Mouse (Mus musculus) intestine, embryonic 14.5 days (tissue): ENCODE measurements around the gene En2. TPM values are rescaled to one million over a fixed set of nuclear protein-coding genes. Genes with fewer than 3 reads are reported as not detected.

Experiments
- ATAC-seq: fragments of 200-750 bp; cut with Nextera tagmentation; replicated peaks from 2 replicates; pipeline ENCODE4 v1.8.0; 2017; ENCODE audit warnings: low read depth, moderate number of reproducible peaks, moderate TSS enrichment, moderate library complexity; ENCODE audit not compliant: low FRiP score, low TSS enrichment
- DNase-seq: peaks from one replicate; pipeline ENCODE4 v3.0.0-alpha.2; 2018; ENCODE audit warnings: low spot score
- H3K27ac ChIP-seq: fragments of 300-500 bp; sonication (generic); 2 replicates; pipeline ENCODE4 v1.5.1; 2014; ENCODE audit warnings: low read depth, mild to moderate bottlenecking, control low read depth
- H3K27me3 ChIP-seq: fragments of 300-500 bp; sonication (generic); replicated peaks from 2 replicates; pipeline ENCODE4 v1.6.1; 2014; ENCODE audit warnings: low read length, control low read depth; ENCODE audit not compliant: control insufficient read depth, insufficient read depth
- H3K36me3 ChIP-seq: fragments of 300-500 bp; sonication (generic); 2 replicates; pipeline ENCODE4 v1.6.1; 2014; ENCODE audit warnings: low read length, control low read depth; ENCODE audit not compliant: control insufficient read depth, insufficient read depth
- H3K4me1 ChIP-seq: fragments of 300-500 bp; sonication (generic); replicated peaks from 2 replicates; pipeline ENCODE4 v1.6.1; 2014; ENCODE audit warnings: low read length, control low read depth, mixed read lengths; ENCODE audit not compliant: control insufficient read depth, insufficient read depth
- H3K4me2 ChIP-seq: fragments of 300-500 bp; sonication (generic); 2 replicates; pipeline ENCODE4 v1.6.1; 2014; ENCODE audit warnings: low read length
- H3K4me3 ChIP-seq: fragments of 300-500 bp; sonication (generic); 2 replicates; pipeline ENCODE4 v1.5.1; 2014; ENCODE audit warnings: low read depth, low read length, control low read depth, mixed read lengths
- H3K9ac ChIP-seq: fragments of 300-500 bp; sonication (generic); 2 replicates; pipeline ENCODE4 v1.6.1; 2014; ENCODE audit warnings: mild to moderate bottlenecking, low read length
- H3K9me3 ChIP-seq: fragments of 300-500 bp; sonication (generic); 2 replicates; pipeline ENCODE4 v1.6.1; 2016; ENCODE audit warnings: low read length, control low read depth; ENCODE audit not compliant: control insufficient read depth
- WGBS: fragments of 180-500 bp; shearing (Covaris S2); extraction: QIAGEN DNeasy Blood & Tissue Kit; methylation state at CpG from one replicate; pipeline ENCODE4 v1.1.7; 2014; 5-methylcytosine and 5-hydroxymethylcytosine counted together
- polyA plus RNA-seq: library from polyadenylated mRNA; unstranded; fragments of >200 nt; fragmentation: Nextera tagmentation; extraction: Ambion mirVana; gene quantifications from 2 replicates; pipeline ENCODE4 v1.2.1, GENCODE M21; 2014

En2 gene
- polyA plus RNA-seq, 1 experiment from 2014 or later: not detected

DNA sequence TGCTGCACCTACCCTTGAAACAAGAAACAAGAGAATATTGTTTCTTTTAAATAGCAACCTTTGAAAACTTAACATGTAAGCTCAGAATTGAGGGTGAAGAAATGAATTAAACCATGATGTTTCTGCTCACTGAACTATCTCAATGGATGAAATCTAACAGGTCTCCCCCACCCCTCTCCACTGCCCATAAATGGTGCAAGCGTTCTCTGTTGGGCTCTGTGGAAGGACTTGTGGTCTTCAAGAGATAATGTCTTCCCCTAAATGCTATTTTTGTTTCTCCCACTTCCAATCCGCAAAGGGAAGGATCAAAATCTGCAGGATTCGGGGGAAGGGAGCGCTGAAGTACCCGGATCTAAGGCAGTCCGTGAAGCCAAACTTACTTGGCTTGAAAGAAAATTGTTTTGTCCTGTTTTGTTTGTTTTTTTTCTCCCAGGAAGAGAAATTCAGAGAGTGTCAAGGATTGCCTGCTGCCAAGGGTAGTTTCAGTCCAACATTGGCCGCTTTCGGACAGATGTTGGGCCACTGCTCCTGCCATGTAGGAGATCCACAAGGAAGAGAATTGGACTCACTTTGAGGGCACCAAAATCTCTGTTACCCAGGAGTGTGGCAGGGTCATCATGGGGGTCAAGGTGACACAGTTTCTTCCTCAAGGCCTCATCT, 6.9 kb downstream of the En2 start:
- no peak overlapping the region for H3K27ac ChIP-seq
- peaks cover 98% of the 10 kb centered on the region for H3K27me3 ChIP-seq
- H3K9me3 ChIP-seq: no peaks in the 10 kb centered on the region
- no peak for DNase-seq
- WGBS: 2% methylated on average over 8 of the region's 8 CpGs
- no peak overlapping the region for H3K9ac ChIP-seq
- no peaks in the 10 kb centered on the region for H3K36me3 ChIP-seq
- no peak for ATAC-seq
- H3K4me2 ChIP-seq: no peak overlapping the region
- no peak overlapping the region for H3K4me3 ChIP-seq
- no peaks in the 10 kb centered on the region for H3K4me1 ChIP-seq

DNA sequence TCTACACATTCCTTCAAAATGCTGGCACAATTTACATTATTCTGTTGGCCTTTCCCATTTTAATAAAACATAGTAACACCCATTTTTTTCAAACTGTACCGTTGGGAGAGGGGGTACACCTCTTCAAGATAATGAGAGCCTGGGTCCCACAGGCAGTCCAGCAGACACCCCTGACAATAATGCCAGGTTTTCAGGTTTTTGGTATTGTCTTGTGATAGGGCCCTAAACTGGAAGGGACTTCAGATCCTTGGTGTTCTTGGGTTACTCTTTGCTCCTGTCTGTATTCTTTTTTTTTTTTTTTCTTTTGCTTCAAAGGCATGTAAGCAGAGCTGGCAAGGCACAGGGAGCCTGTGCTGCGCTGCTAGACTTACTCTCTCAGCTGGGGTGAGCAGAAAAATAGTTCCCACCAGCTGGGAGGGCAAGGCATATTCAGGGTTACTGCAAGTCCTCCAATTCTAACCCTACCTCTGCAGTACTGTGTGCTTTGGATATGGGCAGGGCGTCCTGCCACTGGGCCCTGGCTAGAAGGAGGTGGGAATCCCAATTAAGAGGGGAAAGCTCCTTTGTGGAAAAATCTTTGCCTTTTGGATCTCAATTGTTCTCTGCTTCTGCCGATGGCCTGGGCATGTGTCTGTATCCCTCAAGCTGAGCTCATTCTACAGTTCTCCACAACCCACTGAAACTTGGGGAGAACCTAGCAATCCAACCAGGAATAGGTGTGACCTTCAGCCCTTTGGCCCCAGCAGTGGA, 7.6 kb downstream of the En2 start:
- H3K9me3 ChIP-seq: no peaks in the 10 kb centered on the region
- ATAC-seq (no peak), DNase-seq (no peak)
- H3K4me1 ChIP-seq: no peaks in the 10 kb centered on the region
- H3K27ac ChIP-seq: no peak overlapping the region
- no peak overlapping the region for H3K4me3 ChIP-seq
- 6% methylated on average over 4 of the region's 4 CpGs for WGBS
- no peak overlapping the region for H3K9ac ChIP-seq
- no peaks in the 10 kb centered on the region for H3K36me3 ChIP-seq
- peaks cover 96% of the 10 kb centered on the region for H3K27me3 ChIP-seq
- H3K4me2 ChIP-seq: no peak overlapping the region

DNA sequence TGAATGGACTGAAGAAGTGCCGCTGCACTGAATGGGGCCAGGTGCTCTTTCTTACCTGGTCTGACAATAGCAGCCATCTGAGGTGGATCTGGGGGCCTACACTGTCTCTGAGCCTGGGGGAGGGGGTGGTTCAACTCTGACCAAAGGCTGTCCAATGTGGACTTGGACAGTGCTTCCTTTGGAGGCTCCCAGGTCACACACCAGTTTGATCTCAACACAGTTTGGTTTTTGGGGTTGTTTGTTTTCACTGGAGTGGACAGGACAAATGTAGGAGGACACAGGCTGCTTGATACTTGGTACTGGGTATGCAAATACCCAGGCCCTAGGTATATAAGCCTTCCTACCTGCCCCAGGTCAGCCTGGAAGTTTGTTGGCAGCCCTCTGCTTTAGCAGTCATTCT, 8.2 kb downstream of the En2 start:
- Histone ChIP-seq H3K4me1 (no peaks in the 10 kb centered on the region), H3K4me2 (no peak overlapping the region), H3K36me3 (no peaks in the 10 kb centered on the region), H3K9ac (no peak overlapping the region), H3K9me3 (no peaks in the 10 kb centered on the region), H3K27me3 (peaks cover 97% of the 10 kb centered on the region), H3K4me3 (no peak overlapping the region), H3K27ac (no peak overlapping the region)
- no peak for DNase-seq
- 3% methylated on average over 1 of the region's 1 CpGs for WGBS
- ATAC-seq: no peak

- no peak for ATAC-seq
Measured at GRCm38 (mm10) chr5:28174086-28174485, 8.6 kb downstream of the En2 start.

DNA sequence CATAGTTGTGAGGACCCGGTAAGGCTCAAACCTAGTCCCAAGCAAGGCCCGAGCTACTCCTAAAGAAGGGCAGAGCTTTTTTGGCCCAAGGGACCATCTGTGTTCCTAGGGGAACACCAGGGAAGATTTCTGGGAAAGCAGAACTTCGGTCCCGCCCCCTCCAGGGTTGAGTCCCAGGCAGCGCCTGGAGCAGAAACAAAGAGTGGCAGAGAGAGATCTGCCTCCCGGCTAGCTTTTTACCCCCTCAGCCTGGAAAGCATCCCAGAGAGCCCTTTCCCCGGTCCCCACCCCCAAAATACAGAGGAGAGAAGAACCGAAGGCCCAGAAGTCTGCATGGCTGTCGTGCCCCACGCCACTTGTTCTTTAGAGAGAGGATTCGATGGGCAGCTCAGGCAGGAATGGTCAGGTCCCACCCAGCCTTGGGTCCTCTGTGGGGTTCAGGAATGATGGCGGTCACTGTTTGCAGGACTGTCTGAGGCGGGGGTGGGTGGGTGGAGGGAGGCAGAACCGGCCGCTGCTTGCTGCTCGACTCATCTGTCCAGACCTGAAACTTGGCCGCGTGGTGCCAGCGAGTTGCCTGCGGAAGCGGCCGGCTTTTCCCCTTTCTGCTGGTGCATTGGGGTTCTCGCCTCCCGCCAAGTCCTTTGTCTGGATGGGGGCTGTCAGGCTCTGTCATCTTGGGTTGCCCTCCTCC, 9.5 kb downstream of the En2 start:
- Histone ChIP-seq H3K4me1 (no peaks in the 10 kb centered on the region), H3K4me2 (no peak overlapping the region), H3K9ac (no peak overlapping the region), H3K36me3 (no peaks in the 10 kb centered on the region), H3K4me3 (no peak overlapping the region), H3K27me3 (peaks cover 95% of the 10 kb centered on the region), H3K9me3 (no peaks in the 10 kb centered on the region), H3K27ac (no peak overlapping the region)
- ATAC-seq (no peak), DNase-seq (no peak)
- WGBS: 0% methylated on average over 24 of the region's 24 CpGs

More at GRCm38 (mm10) chr5:28174086-28174485, 8.6 kb downstream of the En2 start:
- no peak overlapping the region for H3K4me3 ChIP-seq
- no peak overlapping the region for H3K4me2 ChIP-seq
- H3K4me1 ChIP-seq: no peaks in the 10 kb centered on the region
- no peak overlapping the region for H3K27ac ChIP-seq
- WGBS: 2% methylated on average over 9 of the region's 9 CpGs
- H3K9ac ChIP-seq: no peak overlapping the region
- H3K36me3 ChIP-seq: no peaks in the 10 kb centered on the region
- peaks cover 97% of the 10 kb centered on the region for H3K27me3 ChIP-seq
- H3K9me3 ChIP-seq: no peaks in the 10 kb centered on the region
- DNase-seq: no peak

- WGBS: under 1% methylated on average over 10 of the region's 10 CpGs
- Histone ChIP-seq H3K4me2 (no peak overlapping the region), H3K27me3 (peaks cover 97% of the 10 kb centered on the region), H3K9me3 (no peaks in the 10 kb centered on the region), H3K36me3 (no peaks in the 10 kb centered on the region), H3K4me3 (no peak overlapping the region), H3K4me1 (no peaks in the 10 kb centered on the region), H3K27ac (no peak overlapping the region), H3K9ac (no peak overlapping the region)
- DNase-seq (no peak), ATAC-seq (no peak)
Measured at GRCm38 (mm10) chr5:28175570-28175919, 10.1 kb downstream of the En2 start.

DNA sequence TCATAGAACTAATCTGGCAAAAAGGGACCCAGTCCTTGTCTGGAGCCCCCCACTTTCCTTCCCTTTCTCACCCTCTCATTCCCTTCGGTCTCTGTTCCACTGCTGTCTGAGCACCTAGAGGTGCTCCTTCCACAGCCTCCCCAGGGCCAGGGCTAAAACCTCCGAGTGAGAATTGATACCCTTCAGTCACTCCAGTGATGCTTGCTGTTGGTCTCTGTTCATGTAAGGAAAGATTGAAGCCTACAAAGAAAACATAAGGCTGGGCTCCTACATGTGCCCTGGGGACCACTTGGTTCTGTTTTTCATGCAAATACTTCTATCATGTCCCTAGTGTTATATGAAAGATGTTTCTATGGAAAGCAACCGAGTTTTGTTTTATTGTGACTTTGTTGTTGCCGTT, 10.5 kb downstream of the En2 start:
- Histone ChIP-seq H3K27ac (no peak overlapping the region), H3K9me3 (no peaks in the 10 kb centered on the region), H3K9ac (no peak overlapping the region), H3K4me2 (no peak overlapping the region), H3K4me1 (no peaks in the 10 kb centered on the region), H3K27me3 (peaks cover 97% of the 10 kb centered on the region), H3K4me3 (no peak overlapping the region), H3K36me3 (no peaks in the 10 kb centered on the region)
- 8% methylated on average over 4 of the region's 4 CpGs for WGBS
- ATAC-seq: no peak
- no peak for DNase-seq

GRCm38 (mm10) chr5:28176585-28176984, 11.1 kb downstream of the En2 start:
- Histone ChIP-seq H3K4me2 (no peak overlapping the region), H3K27me3 (peaks cover 96% of the 10 kb centered on the region), H3K4me1 (no peaks in the 10 kb centered on the region), H3K4me3 (no peak overlapping the region), H3K9me3 (no peaks in the 10 kb centered on the region), H3K9ac (no peak overlapping the region), H3K27ac (no peak overlapping the region), H3K36me3 (no peaks in the 10 kb centered on the region)
- WGBS: 6% methylated on average over 2 of the region's 2 CpGs
- DNase-seq (no peak), ATAC-seq (no peak)
